Mouse (Mus musculus) MEL (cell line): Measurements from ENCODE around the gene Mss51. TPM values are rescaled to one million over a fixed set of nuclear protein-coding genes. Genes with fewer than 3 reads are reported as not detected.

Experiments
- DNase-seq: peaks from one replicate; pipeline ENCODE4 v3.0.0; 2011; ENCODE audit warnings: low read depth, low spot score
- H3K27ac ChIP-seq: 2 replicates; pipeline ENCODE4 v1.5.1; 2012; ENCODE audit warnings: low read depth, mild to moderate bottlenecking, control low read depth, low read length, moderate library complexity; ENCODE audit not compliant: control insufficient read depth
- H3K27me3 ChIP-seq, 2 experiments: fragments of 150-350 bp in 1 of 2; sonication (generic) in 1 of 2; 2 replicates each; pipeline ENCODE4 v1.6.1; 2012; ENCODE audit warnings: low read length in 2 of 2, mild to moderate bottlenecking in 2 of 2, improper control_type of control experiment in 1 of 2, moderate library complexity in 1 of 2; ENCODE audit not compliant: insufficient read depth in 2 of 2, control insufficient read depth in 1 of 2
- H3K36me3 ChIP-seq, 2 experiments: 2 replicates each; pipeline ENCODE4 v1.6.1; 2012 to 2014; ENCODE audit warnings: low read length in 2 of 2, improper control_type of control experiment in 1 of 2, inconsistent platforms in 1 of 2, mild to moderate bottlenecking in 1 of 2; ENCODE audit not compliant: insufficient read depth in 2 of 2, control insufficient read depth in 1 of 2
- H3K4me1 ChIP-seq, 2 experiments: fragments of 150-350 bp in 1 of 2; sonication (generic) in 1 of 2; 2 replicates each; pipeline ENCODE4 v1.6.1; 2012; ENCODE audit warnings: low read length in 2 of 2, improper control_type of control experiment in 1 of 2, mild to moderate bottlenecking in 1 of 2; ENCODE audit not compliant: insufficient read depth in 2 of 2, control insufficient read depth in 1 of 2
- H3K4me3 ChIP-seq, 2 experiments: fragments of 150-350 bp in 1 of 2; sonication (generic) in 1 of 2; 2 replicates each; pipeline ENCODE4 v1.5.1; 2012; ENCODE audit warnings: low read depth in 2 of 2, low read length in 2 of 2, mild to moderate bottlenecking in 2 of 2, moderate library complexity in 2 of 2, control low read depth in 1 of 2, improper control_type of control experiment in 1 of 2; ENCODE audit not compliant: control insufficient read depth in 1 of 2, insufficient read depth in 1 of 2
- H3K79me2 ChIP-seq: 2 replicates; pipeline ENCODE4 v1.6.1; 2012; ENCODE audit warnings: mild to moderate bottlenecking, low read length, moderate library complexity; ENCODE audit not compliant: control insufficient read depth, poor library complexity, insufficient read depth
- H3K9ac ChIP-seq: 2 replicates; pipeline ENCODE4 v1.6.1; 2012; ENCODE audit warnings: low read depth, mild to moderate bottlenecking, control low read depth, low read length, moderate library complexity; ENCODE audit not compliant: control insufficient read depth, poor library complexity, severe bottlenecking
- H3K9me3 ChIP-seq: fragments of 150-350 bp; sonication (generic); replicated peaks from 2 replicates; pipeline ENCODE4 v1.6.1; 2012; ENCODE audit warnings: mild to moderate bottlenecking, low read length, improper control_type of control experiment, moderate library complexity; ENCODE audit not compliant: insufficient read depth
- CHD2 ChIP-seq: IDR thresholded peaks from 2 replicates; pipeline ENCODE4 v1.6.1; 2011; ENCODE audit warnings: low read length, improper control_type of control experiment
- E2F4 ChIP-seq: IDR thresholded peaks from 2 replicates; pipeline ENCODE4 v1.6.1; 2011; ENCODE audit warnings: low read depth, low read length, improper control_type of control experiment, borderline replicate concordance
- ELF1 ChIP-seq: IDR thresholded peaks from 2 replicates; pipeline ENCODE4 v1.6.1; 2014; ENCODE audit warnings: low read depth, mild to moderate bottlenecking, inconsistent platforms, low read length, improper control_type of control experiment, moderate library complexity
- EP300 ChIP-seq, 2 experiments: IDR thresholded peaks; 2 replicates each; pipeline ENCODE4 v1.6.1; 2011; ENCODE audit warnings: improper control_type of control experiment in 2 of 2, low read length in 2 of 2, low read depth in 1 of 2, mild to moderate bottlenecking in 1 of 2
- GATA1 ChIP-seq: IDR thresholded peaks from 2 replicates; pipeline ENCODE4 v1.6.1; 2011; ENCODE audit warnings: low read depth, low read length, improper control_type of control experiment
- JUND ChIP-seq: IDR thresholded peaks from 2 replicates; pipeline ENCODE4 v1.6.1; 2011; ENCODE audit warnings: low read depth, mild to moderate bottlenecking, improper control_type of control experiment, low read length
- MAZ ChIP-seq: IDR thresholded peaks from 2 replicates; pipeline ENCODE4 v1.6.1; 2012; ENCODE audit warnings: low read depth, mild to moderate bottlenecking, inconsistent platforms, low read length, improper control_type of control experiment
- MYB ChIP-seq: IDR thresholded peaks from 2 replicates; pipeline ENCODE4 v1.6.1; 2011; ENCODE audit warnings: mild to moderate bottlenecking, low read depth, low read length, improper control_type of control experiment
- MYC ChIP-seq: IDR thresholded peaks from 2 replicates; pipeline ENCODE4 v1.6.1; 2011; ENCODE audit warnings: low read depth, mild to moderate bottlenecking, low read length, improper control_type of control experiment, moderate library complexity
- NELFE ChIP-seq: IDR thresholded peaks from 2 replicates; pipeline ENCODE4 v1.6.1; 2011; ENCODE audit warnings: low read depth, low read length, improper control_type of control experiment
- POLR2A ChIP-seq, 2 experiments: IDR thresholded peaks; 2 replicates each; pipeline ENCODE4 v1.6.1; 2011 to 2012; ENCODE audit warnings: low read length in 2 of 2, mild to moderate bottlenecking in 2 of 2, control low read depth in 1 of 2, improper control_type of control experiment in 1 of 2, low read depth in 1 of 2, moderate library complexity in 1 of 2; ENCODE audit not compliant: control insufficient read depth in 1 of 2, insufficient read depth in 1 of 2, poor library complexity in 1 of 2
- POLR2AphosphoS2 ChIP-seq: IDR thresholded peaks from 2 replicates; pipeline ENCODE4 v1.6.1; 2011; ENCODE audit warnings: low read length, improper control_type of control experiment
- RAD21 ChIP-seq: IDR thresholded peaks from 2 replicates; pipeline ENCODE4 v1.6.1; 2011; ENCODE audit warnings: mild to moderate bottlenecking, low read depth, low read length, improper control_type of control experiment
- RCOR1 ChIP-seq: IDR thresholded peaks from 2 replicates; pipeline ENCODE4 v1.6.1; 2012; ENCODE audit warnings: low read depth, mild to moderate bottlenecking, inconsistent platforms, low read length, improper control_type of control experiment
- SMC3 ChIP-seq: IDR thresholded peaks from 2 replicates; pipeline ENCODE4 v1.6.1; 2011; ENCODE audit warnings: low read depth, low read length, improper control_type of control experiment
- TAL1 ChIP-seq: IDR thresholded peaks from 2 replicates; pipeline ENCODE4 v1.6.1; 2012; ENCODE audit warnings: mild to moderate bottlenecking, inconsistent platforms, low read length, moderate library complexity, mixed read lengths
- UBTF ChIP-seq: IDR thresholded peaks from 2 replicates; pipeline ENCODE4 v1.6.1; 2012; ENCODE audit warnings: low read depth, mild to moderate bottlenecking, inconsistent platforms, low read length, improper control_type of control experiment, moderate library complexity, borderline replicate concordance; ENCODE audit not compliant: insufficient read depth
- USF2 ChIP-seq, 2 experiments: IDR thresholded peaks; 2 replicates each; pipeline ENCODE4 v1.6.1; 2011 to 2012; ENCODE audit warnings: improper control_type of control experiment in 2 of 2, low read length in 2 of 2, borderline replicate concordance in 1 of 2, inconsistent platforms in 1 of 2, low read depth in 1 of 2, mild to moderate bottlenecking in 1 of 2; ENCODE audit not compliant: insufficient read depth in 1 of 2
- ZKSCAN1 ChIP-seq: IDR thresholded peaks from 2 replicates; pipeline ENCODE4 v1.6.1; 2012; ENCODE audit warnings: low read depth, mild to moderate bottlenecking, inconsistent platforms, low read length, improper control_type of control experiment, moderate library complexity
- ZNF384 ChIP-seq: IDR thresholded peaks from 2 replicates; pipeline ENCODE4 v1.6.1; 2012; ENCODE audit warnings: low read depth, mild to moderate bottlenecking, inconsistent platforms, low read length, improper control_type of control experiment
- polyA plus RNA-seq, 2 experiments: library from polyadenylated mRNA; stranded (reverse) in 1 of 2; unstranded in 1 of 2; fragments of >175 nt in 1 of 2; fragments of >200 nt in 1 of 2; gene quantifications; 2 replicates each; pipeline versions ENCODE4 v1.2.1 to v1.2.4; 2012; ENCODE audit warnings: low replicate concordance in 2 of 2, low read depth in 1 of 2; ENCODE audit not compliant: insufficient read length in 2 of 2, insufficient read depth in 1 of 2, missing spikeins in 1 of 2
- total RNA-seq: library from RNA; depleted of rRNA; stranded (reverse); fragments of 300-350 nt; gene quantifications from 2 replicates; pipeline ENCODE4 v1.2.3, GENCODE M21; 2012

Gene Mss51
- total and polyA plus RNA-seq, 3 experiments: 0.62 to 1.1 TPM; not detected in 1

GRCm38 (mm10) chr14:20447209-20447608 is 49.5 kb downstream of the Mss51 start:
- H3K79me2 ChIP-seq: no peaks in the 10 kb centered on the region
- H3K4me1 ChIP-seq: no peaks in the 10 kb centered on the region
- no peak for DNase-seq
- no peaks in the 10 kb centered on the region for H3K9me3 ChIP-seq
- no peak overlapping the region for H3K9ac ChIP-seq
- no peak overlapping the region for H3K4me3 ChIP-seq
- no peaks in the 10 kb centered on the region for H3K36me3 ChIP-seq
- H3K27me3 ChIP-seq: no peaks in the 10 kb centered on the region
- no peak overlapping the region for H3K27ac ChIP-seq
- TF ChIP-seq NELFE: no peak
- no peak for TF ChIP-seq POLR2A (IDR thresholded peaks at IDR 0.05; ENCODE audit: control insufficient read depth in 1 of 2, insufficient read depth in 1 of 2, low read depth in 1 of 2, low read length in 2 of 2, poor library complexity in 1 of 2)
- TF ChIP-seq JUND: no peak
- no peak for TF ChIP-seq E2F4
- TF ChIP-seq POLR2AphosphoS2: no peak
- TF ChIP-seq MYB: no peak
- TF ChIP-seq CHD2: no peak
- no peak for TF ChIP-seq SMC3
- no peak for TF ChIP-seq ZKSCAN1
- no peak for TF ChIP-seq GATA1
- no peak for TF ChIP-seq ELF1
- TF ChIP-seq MYC: no peak
- TF ChIP-seq EP300 (IDR thresholded peaks at IDR 0.05; ENCODE audit: low read depth in 1 of 2, low read length in 2 of 2): no peak
- no peak for TF ChIP-seq MAZ
- no peak for TF ChIP-seq UBTF

- H3K9me3 ChIP-seq: no peaks in the 10 kb centered on the region
- H3K4me3 ChIP-seq: no peak overlapping the region
- H3K27ac ChIP-seq: no peak overlapping the region
- H3K27me3 ChIP-seq: no peaks in the 10 kb centered on the region
- no peaks in the 10 kb centered on the region for H3K36me3 ChIP-seq
- TF ChIP-seq RAD21: no peak
- TF ChIP-seq RCOR1: no peak
- no peak for TF ChIP-seq EP300 (IDR thresholded peaks at IDR 0.05; ENCODE audit: low read depth in 1 of 2, low read length in 2 of 2)
- no peak for TF ChIP-seq USF2 (IDR thresholded peaks at IDR 0.05; ENCODE audit: borderline replicate concordance in 1 of 2, insufficient read depth in 1 of 2, low read depth in 1 of 2, low read length in 2 of 2)
- no peak for TF ChIP-seq ZNF384
- no peak for TF ChIP-seq JUND
- TF ChIP-seq TAL1: no peak
- no peak overlapping the region for H3K9ac ChIP-seq
- no peaks in the 10 kb centered on the region for H3K4me1 ChIP-seq
- H3K79me2 ChIP-seq: no peaks in the 10 kb centered on the region
- DNase-seq: no peak
Observed at GRCm38 (mm10) chr14:20442252-20442651, 54.4 kb downstream of the Mss51 start.
